Mouse (Mus musculus): ENCODE data around the gene Cbs. TPM values are rescaled to one million over a fixed set of nuclear protein-coding genes. Genes with fewer than 3 reads are reported as not detected.

The Cbs gene
- total RNA-seq, 2 experiments from 2014 or later, result 0.32 to 0.77 TPM

Small RNAs within 50 kb of the gene (microRNA-seq; reads per million reads assigned to microRNA genes)
- gene Gm24970, result 0 reads per million in 2 experiments

Other genes starting within 250 kb of the Cbs start
- gene Wdr4, start 117.3 kb downstream of the Cbs start, total RNA-seq (2021), result 1 to 10 TPM; 5.0 to 5.3 TPM
- gene Ndufv3, start 117.1 kb downstream of the Cbs start, total RNA-seq (2021), result 100 to 1,000 TPM; 439 to 467 TPM
- gene Pknox1, start 72.5 kb downstream of the Cbs start, total RNA-seq (2021), result 1 to 10 TPM; 6.0 to 7.2 TPM
- 10 to 100 TPM; 56.8 to 65.7 TPM for gene U2af1, start 21.7 kb upstream of the Cbs start, total RNA-seq (2021)
- gene Cryaa, start 40.6 kb upstream of the Cbs start, total RNA-seq (2021), result not detected
- 10 to 100 TPM; 17.0 to 27.2 TPM for gene Sik1, start 218.6 kb upstream of the Cbs start, total RNA-seq (2021)

All from gastrocnemius, postnatal 36 days (tissue).